Mouse (Mus musculus) adrenal gland, adult 2 months (tissue): ENCODE measurements at regions not wholly inside any gene's neighbourhood (a gene's known extent, or its start where the extent isn't known, plus 50 kb on each side); places are given as distances from the start of the nearest gene placed in this dataset.

Experiments
- DNase-seq: peaks from one replicate; pipeline ENCODE4 v3.0.0; 2021

- no peak for DNase-seq
These were observed 615.3 kb upstream of the Fbxo33 start for GRCm38 (mm10) chr12:59834809-59835208.

GRCm38 (mm10) chr12:59822918-59823317 is 603.4 kb upstream of the Fbxo33 start:
- no peak for DNase-seq

- DNase-seq, result no peak
These were observed 602.9 kb upstream of the Fbxo33 start for GRCm38 (mm10) chr12:59822435-59822834.

- DNase-seq, result no peak
These were observed 602.2 kb upstream of the Fbxo33 start for GRCm38 (mm10) chr12:59821698-59822097.

- DNase-seq, result no peak
These were observed 596.4 kb upstream of the Fbxo33 start for GRCm38 (mm10) chr12:59815965-59816364.

- DNase-seq, result no peak
These were observed 594.8 kb upstream of the Fbxo33 start for GRCm38 (mm10) chr12:59814356-59814755.

GRCm38 (mm10) chr12:59809224-59809623 is 589.7 kb upstream of the Fbxo33 start:
- no peak for DNase-seq

- no peak for DNase-seq
These were observed 578.5 kb upstream of the Fbxo33 start for GRCm38 (mm10) chr12:59798051-59798450.

GRCm38 (mm10) chr12:59791473-59791872 is 571.9 kb upstream of the Fbxo33 start:
- DNase-seq, result peak; percentile 26

GRCm38 (mm10) chr12:59786831-59787230 is 567.3 kb upstream of the Fbxo33 start:
- DNase-seq, result no peak

- no peak for DNase-seq
These were observed 551.5 kb upstream of the Fbxo33 start for GRCm38 (mm10) chr12:59770980-59771379.

GRCm38 (mm10) chr12:59762260-59762659 is 542.7 kb upstream of the Fbxo33 start:
- DNase-seq, result no peak

GRCm38 (mm10) chr12:59744768-59745167 is 525.2 kb upstream of the Fbxo33 start:
- no peak for DNase-seq

- no peak for DNase-seq
These were observed 523.7 kb upstream of the Fbxo33 start for GRCm38 (mm10) chr12:59743211-59743610.

- peak; percentile 53 for DNase-seq
These were observed 505.4 kb upstream of the Fbxo33 start for GRCm38 (mm10) chr12:59724951-59725350.

GRCm38 (mm10) chr12:59722471-59723182 is 503.1 kb upstream of the Fbxo33 start:
- DNase-seq, result no peak

- no peak for DNase-seq
These were observed 493.7 kb upstream of the Fbxo33 start for GRCm38 (mm10) chr12:59713216-59713615.

- DNase-seq, result no peak
These were observed 463.7 kb upstream of the Fbxo33 start for GRCm38 (mm10) chr12:59683235-59683634.

- no peak for DNase-seq
These were observed 443.6 kb upstream of the Fbxo33 start for GRCm38 (mm10) chr12:59663161-59663560.

GRCm38 (mm10) chr12:59630678-59631077 is 411.2 kb upstream of the Fbxo33 start:
- no peak for DNase-seq

- no peak for DNase-seq
These were observed 403.6 kb upstream of the Fbxo33 start for GRCm38 (mm10) chr12:59623147-59623546.

GRCm38 (mm10) chr12:59621132-59621531 is 401.6 kb upstream of the Fbxo33 start:
- DNase-seq, result no peak

- DNase-seq, result no peak
These were observed 400.8 kb upstream of the Fbxo33 start for GRCm38 (mm10) chr12:59620340-59620739.

GRCm38 (mm10) chr12:59616075-59616474 is 396.6 kb upstream of the Fbxo33 start:
- DNase-seq, result no peak
